8 mouse cellular contexts compared by ENCODE assay signal in genomic region chr1:171111020-171111780, GRCm38 (mm10). TPM values are rescaled to one million over a fixed set of nuclear protein-coding genes. Genes with fewer than 3 reads are reported as not detected.
A peak's percentile ranks its signal among the peaks of the same experiment; 100 is the strongest.
DNase-seq lines count a peak whose midpoint lies in the region; ATAC-seq and TF ChIP-seq lines count a peak whose summit lies in the region.

No protein-coding gene starts in this region.

- H3K4me2 ChIP-seq in embryonic facial prominence, embryonic 13.5 days, result peak overlapping the region; percentile 61
- H3K4me2 ChIP-seq in limb, embryonic 11.5 days (ENCODE audit: low read depth, severe bottlenecking), result peak overlapping the region; percentile 71
- H3K4me2 ChIP-seq in midbrain, embryonic 13.5 days (replicated peaks), result peak overlapping the region; percentile 56

- H3K27ac ChIP-seq in embryonic facial prominence, embryonic 13.5 days, result peak overlapping the region; percentile 84
- H3K27ac ChIP-seq in heart, adult 2 months, result peak overlapping the region; percentile 82
- H3K27ac ChIP-seq in kidney, adult 2 months (ENCODE audit: insufficient read depth, low read depth, low read length), result peak overlapping the region; percentile 87
- H3K27ac ChIP-seq in limb, embryonic 11.5 days (replicated peaks; ENCODE audit: low read depth, low read length), result 0 out of 2 replicates have a peak overlapping the region, but pooled peaks have one; percentile 62
- peak overlapping the region; percentile 81 for H3K27ac ChIP-seq in midbrain, embryonic 13.5 days
- H3K27ac ChIP-seq in small intestine, adult 2 months (ENCODE audit: insufficient read depth, low read depth, low read length), result peak overlapping the region; percentile 72

- H3K9me3 ChIP-seq in embryonic facial prominence, embryonic 13.5 days, result no peaks in the 10 kb centered on the region
- H3K9me3 ChIP-seq in limb, embryonic 11.5 days (ENCODE audit: control insufficient read depth, low read length), result no peaks in the 10 kb centered on the region
- no peaks in the 10 kb centered on the region for H3K9me3 ChIP-seq in midbrain, embryonic 13.5 days

- peak; percentile 77; the same call in 1 of the 2 replicates for TF ChIP-seq EP300 in heart, adult 2 months (IDR thresholded peaks at IDR 0.05; ENCODE audit: insufficient read depth, low read depth, low read length)

- peak overlapping the region; percentile 70 for H3K9ac ChIP-seq in embryonic facial prominence, embryonic 13.5 days
- H3K9ac ChIP-seq in heart, adult 2 months (ENCODE audit: low read depth, low read length), result peak overlapping the region; percentile 68
- peak overlapping the region; percentile 73 for H3K9ac ChIP-seq in limb, embryonic 11.5 days (ENCODE audit: low read length)
- peak overlapping the region; percentile 37 for H3K9ac ChIP-seq in midbrain, embryonic 13.5 days (replicated peaks)

- H3K36me3 ChIP-seq in embryonic facial prominence, embryonic 13.5 days, result no peaks in the 10 kb centered on the region
- 0 out of 2 replicates have a peak, but pooled peaks cover 2% of the 10 kb centered on the region for H3K36me3 ChIP-seq in heart, adult 2 months (ENCODE audit: control insufficient read depth, insufficient read depth, low read length)
- H3K36me3 ChIP-seq in kidney, adult 2 months (ENCODE audit: control insufficient read depth, insufficient read depth, low read length), result no peaks in the 10 kb centered on the region
- H3K36me3 ChIP-seq in limb, embryonic 11.5 days (ENCODE audit: control insufficient read depth, insufficient read depth, low read length), result no peaks in the 10 kb centered on the region
- H3K36me3 ChIP-seq in midbrain, embryonic 13.5 days, result no peaks in the 10 kb centered on the region
- no peaks in the 10 kb centered on the region for H3K36me3 ChIP-seq in small intestine, adult 2 months (ENCODE audit: control insufficient read depth, insufficient read depth, low read length)

- intact Hi-C loops in heart, adult 2 months (cut with DNase I), result loop anchor here (1.0 to 10.0 kb wide), 7 partner anchors 9 to 364 kb away; partner anchors contain the start of genes Dedd and Ppox

- peak; percentile 95 for DNase-seq in 3T3-L1 (ENCODE audit: low read depth, low spot score)
- peak; percentile 78 to 86 for DNase-seq in adrenal gland, postnatal 4 days (ENCODE audit: low spot score in 2 of 2)
- DNase-seq in heart, adult 2 months, result peak; percentile 93 to 94
- peak; percentile 97 for DNase-seq in kidney, adult 2 months
- peak; percentile 98 for DNase-seq in limb, embryonic 11.5 days (ENCODE audit: low spot score)

- H3K79me2 ChIP-seq in heart, adult 2 months (replicated peaks; ENCODE audit: control insufficient read depth, insufficient read depth, low read length), result no peaks in the 10 kb centered on the region

- H3K4me3 ChIP-seq in embryonic facial prominence, embryonic 13.5 days, result peak overlapping the region; percentile 59
- H3K4me3 ChIP-seq in heart, adult 2 months, result peak overlapping the region; percentile 86
- peak overlapping the region; percentile 71 for H3K4me3 ChIP-seq in kidney, adult 2 months (ENCODE audit: insufficient read depth, low read depth, low read length)
- H3K4me3 ChIP-seq in limb, embryonic 11.5 days (ENCODE audit: low read depth, low read length), result peak overlapping the region; percentile 51
- peak overlapping the region; percentile 50 for H3K4me3 ChIP-seq in midbrain, embryonic 13.5 days (replicated peaks)
- peak overlapping the region; percentile 76 for H3K4me3 ChIP-seq in small intestine, adult 2 months (ENCODE audit: low read depth, low read length)

- under 1% methylated on average over 38 of the region's 38 CpGs for WGBS in embryonic facial prominence, embryonic 13.5 days
- WGBS in heart, adult 2 months, result under 1% methylated on average over 38 of the region's 38 CpGs
- under 1% methylated on average over 38 of the region's 38 CpGs for WGBS in kidney, adult 2 months
- under 1% methylated on average over 38 of the region's 38 CpGs for WGBS in limb, embryonic 11.5 days
- WGBS in midbrain, embryonic 13.5 days, result under 1% methylated on average over 38 of the region's 38 CpGs
- under 1% methylated on average over 38 of the region's 38 CpGs for WGBS in small intestine, adult 2 months

- H3K27me3 ChIP-seq in embryonic facial prominence, embryonic 13.5 days, result no peaks in the 10 kb centered on the region
- no peaks in the 10 kb centered on the region for H3K27me3 ChIP-seq in heart, adult 2 months (ENCODE audit: control insufficient read depth, insufficient read depth, low read length)
- no peaks in the 10 kb centered on the region for H3K27me3 ChIP-seq in kidney, adult 2 months (replicated peaks; ENCODE audit: control insufficient read depth, insufficient read depth, low read length)
- no peaks in the 10 kb centered on the region for H3K27me3 ChIP-seq in limb, embryonic 11.5 days (ENCODE audit: control insufficient read depth, insufficient read depth, low read length)
- peaks cover 6% of the 10 kb centered on the region; the same call in 1 of the 2 replicates for H3K27me3 ChIP-seq in midbrain, embryonic 13.5 days
- no peaks in the 10 kb centered on the region for H3K27me3 ChIP-seq in small intestine, adult 2 months (ENCODE audit: control insufficient read depth, insufficient read depth, low read length)

- ATAC-seq in embryonic facial prominence, embryonic 13.5 days (ENCODE audit: insufficient number of reproducible peaks, insufficient read depth, low FRiP score, low TSS enrichment, low read depth), result peak; percentile 91
- ATAC-seq in limb, embryonic 11.5 days (ENCODE audit: insufficient number of reproducible peaks, low FRiP score, low TSS enrichment, low read depth), result peak; percentile 80
- ATAC-seq in midbrain, embryonic 13.5 days, result peak; percentile 89

- TF ChIP-seq CTCF in heart, adult 2 months (IDR thresholded peaks at IDR 0.05), result no peak; the same call in 1 of the 2 replicates
- TF ChIP-seq CTCF in kidney, adult 2 months (conservative IDR thresholded peaks at IDR 0.05; ENCODE audit: insufficient read depth, insufficient read length, low read depth, low read length), result peak; percentile 86
- TF ChIP-seq CTCF in small intestine, adult 2 months (IDR thresholded peaks at IDR 0.05; ENCODE audit: extremely low read depth, insufficient read length, insufficient replicate concordance, low read depth, low read length), result peak; percentile 98

- no peak for TF ChIP-seq POLR2A in heart, adult 2 months (IDR thresholded peaks at IDR 0.05; ENCODE audit: insufficient read depth, low read depth, low read length)
- no peak for TF ChIP-seq POLR2A in kidney, adult 2 months (IDR thresholded peaks at IDR 0.05; ENCODE audit: low read depth, low read length)
- TF ChIP-seq POLR2A in small intestine, adult 2 months (IDR thresholded peaks at IDR 0.05; ENCODE audit: low read depth, low read length), result no peak

- peaks cover 3% of the 10 kb centered on the region for H3K4me1 ChIP-seq in embryonic facial prominence, embryonic 13.5 days
- peaks cover 3% of the 10 kb centered on the region for H3K4me1 ChIP-seq in heart, adult 2 months (ENCODE audit: control insufficient read depth, insufficient read depth, low read length)
- H3K4me1 ChIP-seq in kidney, adult 2 months (ENCODE audit: control insufficient read depth, insufficient read depth, low read length), result peaks cover 3% of the 10 kb centered on the region; the same call in 1 of the 2 replicates
- H3K4me1 ChIP-seq in limb, embryonic 11.5 days (ENCODE audit: control insufficient read depth, insufficient read depth, low read length), result no peaks in the 10 kb centered on the region
- peaks cover 16% of the 10 kb centered on the region for H3K4me1 ChIP-seq in midbrain, embryonic 13.5 days (replicated peaks)
- peaks cover 5% of the 10 kb centered on the region; the same call in 1 of the 2 replicates for H3K4me1 ChIP-seq in small intestine, adult 2 months (ENCODE audit: control insufficient read depth, insufficient read depth, insufficient read length, low read length)

RNA-seq across cellular contexts. Expression of gene Cfap126, which starts 2.5 kb away (rescaled TPM):
- total RNA-seq in adrenal gland, postnatal 4 days (2021), result 1 to 10 TPM; 2.1 to 2.7 TPM
- 1.3 and 2.1 TPM in 2 replicates for polyA plus RNA-seq in embryonic facial prominence, embryonic 13.5 days (2015; fragmentation: Nextera tagmentation; extraction: Ambion mirVana)
- total RNA-seq in heart, adult 2 months (2021), result under 1 TPM; 0.89 to 0.98 TPM
- polyA plus RNA-seq in heart, adult 2 months (2012; rRNA removed), result 2.1 and 6.3 TPM in 2 replicates
- 15.6 and 16.7 TPM in 2 replicates for polyA plus RNA-seq in kidney, adult 2 months (2012; rRNA removed)
- 0.96 and 1.7 TPM in 2 replicates for polyA plus RNA-seq in limb, embryonic 11.5 days (2014; fragmentation: Nextera tagmentation; extraction: Ambion mirVana)
- 2.0 and 3.7 TPM in 2 replicates for polyA plus RNA-seq in midbrain, embryonic 13.5 days (2015; fragmentation: Nextera tagmentation; extraction: Ambion mirVana)
- 0.96 and 1.2 TPM in 2 replicates for polyA plus RNA-seq in small intestine, adult 2 months (2012; rRNA removed)

RNA-seq across cellular contexts. Expression of gene Sdhc, which starts 39.2 kb away (rescaled TPM):
- 100 to 1,000 TPM; 359 to 386 TPM for total RNA-seq in adrenal gland, postnatal 4 days (2021)
- polyA plus RNA-seq in embryonic facial prominence, embryonic 13.5 days (2015; fragmentation: Nextera tagmentation; extraction: Ambion mirVana), result 249 and 258 TPM in 2 replicates
- 1,000 to 10,000 TPM; 1,087 to 1,288 TPM for total RNA-seq in heart, adult 2 months (2021)
- 1,025 and 1,670 TPM in 2 replicates for polyA plus RNA-seq in heart, adult 2 months (2012; rRNA removed)
- 814 and 951 TPM in 2 replicates for polyA plus RNA-seq in kidney, adult 2 months (2012; rRNA removed)
- polyA plus RNA-seq in limb, embryonic 11.5 days (2014; fragmentation: Nextera tagmentation; extraction: Ambion mirVana), result 267 and 288 TPM in 2 replicates
- 260 and 273 TPM in 2 replicates for polyA plus RNA-seq in midbrain, embryonic 13.5 days (2015; fragmentation: Nextera tagmentation; extraction: Ambion mirVana)
- polyA plus RNA-seq in small intestine, adult 2 months (2012; rRNA removed), result 120 and 226 TPM in 2 replicates

RNA-seq across cellular contexts. Expression of gene Mpz, which starts 39.3 kb away (rescaled TPM):
- 10 to 100 TPM; 23.9 to 53.3 TPM for total RNA-seq in adrenal gland, postnatal 4 days (2021)
- 7.7 and 9.4 TPM in 2 replicates for polyA plus RNA-seq in embryonic facial prominence, embryonic 13.5 days (2015; fragmentation: Nextera tagmentation; extraction: Ambion mirVana)
- total RNA-seq in heart, adult 2 months (2021), result under 1 TPM in 1 of 2 experiments, not detected in 1; 0.39 TPM
- 3.2 and 8.0 TPM in 2 replicates for polyA plus RNA-seq in heart, adult 2 months (2012; rRNA removed)
- polyA plus RNA-seq in kidney, adult 2 months (2012; rRNA removed), result 3.5 and 7.7 TPM in 2 replicates
- polyA plus RNA-seq in limb, embryonic 11.5 days (2014; fragmentation: Nextera tagmentation; extraction: Ambion mirVana), result 0.61 and 0.68 TPM in 2 replicates
- polyA plus RNA-seq in midbrain, embryonic 13.5 days (2015; fragmentation: Nextera tagmentation; extraction: Ambion mirVana), result 0.15 and 0.20 TPM in 2 replicates
- polyA plus RNA-seq in small intestine, adult 2 months (2012; rRNA removed), result 0.28 and 0.66 TPM in 2 replicates

RNA-seq across cellular contexts. Expression of gene Fcgr3, which starts 46.5 kb away (rescaled TPM):
- total RNA-seq in adrenal gland, postnatal 4 days (2021), result 10 to 100 TPM; 13.8 to 15.7 TPM
- polyA plus RNA-seq in embryonic facial prominence, embryonic 13.5 days (2015; fragmentation: Nextera tagmentation; extraction: Ambion mirVana), result 9.4 and 10.1 TPM in 2 replicates
- total RNA-seq in heart, adult 2 months (2021), result 10 to 100 TPM; 12.1 to 12.7 TPM
- polyA plus RNA-seq in heart, adult 2 months (2012; rRNA removed), result 11.5 and 12.6 TPM in 2 replicates
- polyA plus RNA-seq in kidney, adult 2 months (2012; rRNA removed), result 4.8 and 6.4 TPM in 2 replicates
- polyA plus RNA-seq in limb, embryonic 11.5 days (2014; fragmentation: Nextera tagmentation; extraction: Ambion mirVana), result 4.0 and 4.7 TPM in 2 replicates
- 4.8 and 6.0 TPM in 2 replicates for polyA plus RNA-seq in midbrain, embryonic 13.5 days (2015; fragmentation: Nextera tagmentation; extraction: Ambion mirVana)
- polyA plus RNA-seq in small intestine, adult 2 months (2012; rRNA removed), result 4.9 and 6.7 TPM in 2 replicates

Comparison
In these comparisons a context has a peak if more than half of its experiments do, and no peak if none do; other contexts are left out.
1. Peak in every context shown above with its lines: DNase-seq, ATAC-seq, H3K4me3 ChIP-seq and H3K27ac ChIP-seq.